Mouse (Mus musculus) myocyte (in vitro differentiated cells): ENCODE data around the gene Dok7.

ENCODE experiments used
- MAX ChIP-seq: IDR thresholded peaks from one replicate; pipeline ENCODE4 v1.6.1; 2011; ENCODE audit warnings: low read depth, mild to moderate bottlenecking, control low read depth
- POLR2A ChIP-seq: IDR thresholded peaks from one replicate; pipeline ENCODE4 v1.6.1; 2011; ENCODE audit warnings: low read depth, mild to moderate bottlenecking, control low read depth, moderate library complexity; ENCODE audit not compliant: insufficient read length
- TCF12 ChIP-seq: IDR thresholded peaks from one replicate; pipeline ENCODE4 v1.6.1; 2011; ENCODE audit warnings: mild to moderate bottlenecking, control low read depth; ENCODE audit not compliant: poor library complexity, insufficient read depth, severe bottlenecking

- no peak for TF ChIP-seq POLR2A
- TF ChIP-seq MAX, result no peak
- TF ChIP-seq TCF12, result no peak
Observed at GRCm38 (mm10) chr5:35050541-35050940, 6.0 kb upstream of the Dok7 start.
